Mouse (Mus musculus) neural tube, embryonic 13.5 days (tissue): ENCODE results near the gene Stard7. TPM values are rescaled to one million over a fixed set of nuclear protein-coding genes. Genes with fewer than 3 reads are reported as not detected.

Source experiments
- ATAC-seq: fragments of 200-750 bp; cut with Nextera tagmentation; 2 replicates; pipeline ENCODE4 v1.8.0; 2017; ENCODE audit warnings: low read depth, mild to moderate bottlenecking, moderate TSS enrichment, moderate library complexity
- H3K27ac ChIP-seq: fragments of 300-500 bp; sonication (generic); replicated peaks from 2 replicates; pipeline ENCODE4 v1.5.1; 2015; ENCODE audit warnings: moderate library complexity, mild to moderate bottlenecking, inconsistent platforms
- H3K27me3 ChIP-seq: fragments of 300-500 bp; sonication (generic); 2 replicates; pipeline ENCODE4 v1.6.1; 2015; ENCODE audit warnings: mild to moderate bottlenecking, inconsistent platforms
- H3K36me3 ChIP-seq: fragments of 300-500 bp; sonication (generic); 2 replicates; pipeline ENCODE4 v1.6.1; 2015; ENCODE audit warnings: mild to moderate bottlenecking, inconsistent platforms
- H3K4me1 ChIP-seq: fragments of 300-500 bp; sonication (generic); replicated peaks from 2 replicates; pipeline ENCODE4 v1.6.1; 2015; ENCODE audit warnings: inconsistent platforms
- H3K4me2 ChIP-seq: fragments of 300-500 bp; sonication (generic); 2 replicates; pipeline ENCODE4 v1.6.1; 2015; ENCODE audit warnings: inconsistent platforms, mild to moderate bottlenecking, moderate library complexity
- H3K4me3 ChIP-seq: fragments of 300-500 bp; sonication (generic); 2 replicates; pipeline ENCODE4 v1.5.1; 2015; ENCODE audit warnings: mild to moderate bottlenecking, inconsistent platforms
- H3K9ac ChIP-seq: fragments of 300-500 bp; sonication (generic); 2 replicates; pipeline ENCODE4 v1.6.1; 2015; ENCODE audit warnings: moderate library complexity, mild to moderate bottlenecking, inconsistent platforms
- H3K9me3 ChIP-seq: fragments of 300-500 bp; sonication (generic); 2 replicates; pipeline ENCODE4 v1.6.1; 2016; ENCODE audit warnings: inconsistent platforms
- whole genome bisulfite sequencing: fragments of 180-500 bp; shearing (Covaris S2); methylation state at CpG from one replicate; pipeline ENCODE4 v1.1.7; 2015; 5-methylcytosine and 5-hydroxymethylcytosine counted together
- polyA plus RNA-seq: library from polyadenylated mRNA; unstranded; fragments of >200 nt; fragmentation: Nextera tagmentation; extraction: Ambion mirVana; gene quantifications from 2 replicates; pipeline ENCODE4 v1.2.1, GENCODE M21; 2015

Gene Stard7
- polyA plus RNA-seq, 1 experiment from 2014 or later: 71.7 TPM

DNA sequence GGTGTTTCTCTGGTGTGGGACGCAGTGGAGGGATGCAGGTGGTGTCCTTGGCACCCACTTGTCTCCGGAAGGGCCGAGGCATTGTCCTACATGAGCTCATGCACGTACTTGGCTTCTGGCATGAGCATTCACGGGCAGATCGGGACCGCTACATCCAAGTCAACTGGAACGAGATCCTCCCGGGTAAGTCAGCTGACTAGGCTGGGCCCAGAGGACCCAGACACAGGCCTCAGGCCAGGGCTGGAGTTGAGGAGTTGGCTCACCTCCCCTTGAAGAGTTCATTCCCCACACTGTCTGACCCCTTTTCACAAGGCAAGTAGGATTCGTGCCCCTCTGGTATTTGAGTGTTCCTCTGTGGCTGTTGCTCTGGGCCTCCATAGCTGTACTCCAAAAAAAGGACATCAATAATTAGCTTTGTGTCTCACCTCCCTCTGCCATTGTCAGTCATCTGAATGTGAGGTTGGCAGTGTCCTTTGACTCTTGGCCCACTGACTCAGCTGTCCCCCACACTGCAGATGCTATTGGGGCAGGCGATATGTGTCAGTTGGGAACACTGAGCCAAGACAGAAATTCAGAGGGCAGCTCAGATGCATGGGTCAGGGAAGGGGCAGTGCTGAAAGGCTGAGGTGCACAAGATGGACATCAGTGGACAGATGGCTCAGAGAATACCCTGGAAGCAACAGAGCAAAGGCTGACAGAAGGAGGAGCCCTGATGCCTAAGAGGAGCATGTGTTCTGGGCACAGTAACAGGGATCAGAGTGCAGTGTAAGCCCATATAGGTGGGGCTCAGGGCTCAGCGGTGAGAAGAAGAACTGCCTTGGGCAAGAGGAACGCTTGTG is 77.3 kb downstream of the Stard7 start:
- no peak overlapping the region for H3K4me2 ChIP-seq
- 82% methylated on average over 13 of the region's 13 CpGs for WGBS
- H3K27ac ChIP-seq: no peak overlapping the region
- no peak overlapping the region for H3K4me3 ChIP-seq
- H3K9me3 ChIP-seq: no peaks in the 10 kb centered on the region
- no peak for ATAC-seq
- H3K36me3 ChIP-seq: no peaks in the 10 kb centered on the region
- no peaks in the 10 kb centered on the region for H3K4me1 ChIP-seq
- no peak overlapping the region for H3K9ac ChIP-seq
- H3K27me3 ChIP-seq: no peaks in the 10 kb centered on the region

Other genes with a start within 250 kb of the Stard7 start
- 32.2 and 33.7 TPM in 2 replicates for gene Blvra, start 199.6 kb upstream of the Stard7 start, polyA plus RNA-seq
- 19.8 and 21.2 TPM in 2 replicates for gene Ncaph, start 136.3 kb upstream of the Stard7 start, polyA plus RNA-seq
- 15.0 and 16.4 TPM in 2 replicates for gene Itpripl1, start 126.8 kb upstream of the Stard7 start, polyA plus RNA-seq
- gene 1810024B03Rik, start 61.9 kb upstream of the Stard7 start, polyA plus RNA-seq: 1.4 and 1.8 TPM in 2 replicates
- gene Snrnp200, start 61.8 kb upstream of the Stard7 start, polyA plus RNA-seq: 47.8 and 52.6 TPM in 2 replicates
- gene Ciao1, start 22.4 kb upstream of the Stard7 start, polyA plus RNA-seq: 59.2 and 65.8 TPM in 2 replicates
- gene Tmem127, start 22.3 kb upstream of the Stard7 start, polyA plus RNA-seq: 43.7 and 45.4 TPM in 2 replicates
- 7.5 and 9.1 TPM in 2 replicates for gene Dusp2, start 65.9 kb downstream of the Stard7 start, polyA plus RNA-seq
- not detected in 2 replicates for gene Astl, start 68.4 kb downstream of the Stard7 start, polyA plus RNA-seq
- gene Adra2b, start 93.0 kb downstream of the Stard7 start, polyA plus RNA-seq: 0.32 and 0.45 TPM in 2 replicates
- gene Gpat2, start 155.0 kb downstream of the Stard7 start, polyA plus RNA-seq: 0.29 and 0.31 TPM in 2 replicates
- 24.7 and 32.5 TPM in 2 replicates for gene Fahd2a, start 174.3 kb downstream of the Stard7 start, polyA plus RNA-seq